Mouse (Mus musculus) G1E (cell line): ENCODE results near the gene Pdcd1. TPM values are rescaled to one million over a fixed set of nuclear protein-coding genes. Genes with fewer than 3 reads are reported as not detected.
"Not testable (repeated sequence)": the region's sequence is repeated elsewhere in the genome, so short reads cannot be mapped to it uniquely, and the experiment has no call there.

Experiments
- ATAC-seq: 2 replicates; pipeline ENCODE4 v1.8.0; 2016; ENCODE audit warnings: mild to moderate bottlenecking; ENCODE audit not compliant: insufficient number of reproducible peaks, poor library complexity, low FRiP score, severe bottlenecking; ENCODE audit errors: extremely low read depth
- DNase-seq: peaks from one replicate; pipeline ENCODE4 v3.0.0; 2012; ENCODE audit warnings: low spot score
- H3K27me3 ChIP-seq: 2 replicates; pipeline ENCODE4 v1.6.1; 2012; ENCODE audit warnings: mild to moderate bottlenecking, low read length, inconsistent platforms; ENCODE audit not compliant: insufficient read depth
- H3K36me3 ChIP-seq: replicated peaks from 2 replicates; pipeline ENCODE3; 2012; ENCODE audit warnings: mild to moderate bottlenecking, inconsistent platforms
- H3K4me1 ChIP-seq: 2 replicates; pipeline ENCODE4 v1.6.1; 2012; ENCODE audit warnings: low read depth, low read length, inconsistent platforms, mixed read lengths; ENCODE audit not compliant: insufficient read depth
- H3K4me3 ChIP-seq: 2 replicates; pipeline ENCODE4 v1.5.1; 2012; ENCODE audit warnings: low read depth, mild to moderate bottlenecking, inconsistent platforms, low read length, moderate library complexity, mixed read lengths
- H3K9me3 ChIP-seq: replicated peaks from 2 replicates; pipeline ENCODE4 v1.6.1; 2012; ENCODE audit warnings: inconsistent platforms
- CTCF ChIP-seq: IDR thresholded peaks from 2 replicates; pipeline ENCODE4 v1.5.1; 2012; ENCODE audit warnings: low read depth, low read length, inconsistent platforms, mixed read lengths
- GATA1 ChIP-seq: IDR thresholded peaks from 2 replicates; pipeline ENCODE4 v1.6.1; 2012; ENCODE audit warnings: borderline replicate concordance, low read length, inconsistent platforms, mixed read lengths
- GATA2 ChIP-seq: IDR thresholded peaks from 2 replicates; pipeline ENCODE4 v1.6.1; 2012; ENCODE audit warnings: low read depth, low read length, inconsistent platforms, borderline replicate concordance
- POLR2AphosphoS5 ChIP-seq: IDR thresholded peaks from 2 replicates; pipeline ENCODE4 v1.6.1; 2012; ENCODE audit warnings: low read depth, low read length, inconsistent platforms; ENCODE audit not compliant: insufficient replicate concordance
- TAL1 ChIP-seq: conservative IDR thresholded peaks from 2 replicates; pipeline ENCODE4 v1.6.1; 2012; ENCODE audit warnings: low read depth, low read length, inconsistent platforms, mixed read lengths
- polyA plus RNA-seq: library from polyadenylated mRNA; stranded (reverse); fragments of >175 nt; gene quantifications from 2 replicates; pipeline ENCODE4 v1.2.3, GENCODE M21; 2012
- total RNA-seq, 2 experiments: library from RNA; stranded (forward) in 1 of 2; stranded (reverse) in 1 of 2; fragments of 200-1000 nt in 1 of 2; fragments of >200 nt in 1 of 2; fragmentation: Nextera tagmentation in 1 of 2; gene quantifications; 2 replicates each; pipeline ENCODE4 v1.2.3; 2014 to 2017

Pdcd1 gene
- total and polyA plus RNA-seq, 3 experiments, result 0.05 to 11.7 (median 0.93) TPM

DNA sequence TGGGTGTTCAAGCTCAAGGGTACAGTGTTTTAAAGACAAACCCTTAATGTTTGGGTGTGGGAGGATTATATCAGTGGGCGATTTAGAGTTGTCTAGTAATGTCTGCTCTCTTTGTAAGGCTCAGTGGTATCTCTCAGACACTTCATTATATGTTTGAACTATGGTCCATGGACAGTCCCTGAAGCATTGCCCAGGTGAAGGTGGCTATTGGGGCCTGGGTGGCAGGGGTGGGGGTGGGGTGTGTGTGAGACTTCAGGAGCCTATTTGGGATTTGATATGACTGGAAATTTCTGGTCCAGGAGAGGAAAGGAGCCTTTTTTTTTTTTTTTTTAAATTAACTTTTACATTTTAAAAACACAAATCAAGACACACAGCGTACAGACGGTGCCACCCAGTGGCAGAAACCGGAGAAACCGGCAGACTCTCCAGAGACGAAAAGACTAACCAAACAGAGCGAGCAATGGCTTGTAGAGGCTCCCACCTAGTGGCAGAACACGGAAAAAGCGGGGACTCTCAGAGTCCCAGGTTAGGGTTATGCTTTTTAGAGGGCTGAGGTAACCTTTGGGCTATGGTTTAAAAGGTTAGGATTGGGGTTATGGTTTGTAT, 26.6 kb upstream of the Pdcd1 start:
- DNase-seq (peak; percentile 43), ATAC-seq (peak; percentile 80)
- H3K36me3 ChIP-seq, result no peaks in the 10 kb centered on the region
- no peaks in the 10 kb centered on the region for H3K4me1 ChIP-seq
- TF ChIP-seq CTCF (peak; percentile 58), GATA1 (no peak)
- no peaks in the 10 kb centered on the region for H3K9me3 ChIP-seq
- peaks cover 6% of the 10 kb centered on the region for H3K27me3 ChIP-seq
- no peak overlapping the region for H3K4me3 ChIP-seq

DNA sequence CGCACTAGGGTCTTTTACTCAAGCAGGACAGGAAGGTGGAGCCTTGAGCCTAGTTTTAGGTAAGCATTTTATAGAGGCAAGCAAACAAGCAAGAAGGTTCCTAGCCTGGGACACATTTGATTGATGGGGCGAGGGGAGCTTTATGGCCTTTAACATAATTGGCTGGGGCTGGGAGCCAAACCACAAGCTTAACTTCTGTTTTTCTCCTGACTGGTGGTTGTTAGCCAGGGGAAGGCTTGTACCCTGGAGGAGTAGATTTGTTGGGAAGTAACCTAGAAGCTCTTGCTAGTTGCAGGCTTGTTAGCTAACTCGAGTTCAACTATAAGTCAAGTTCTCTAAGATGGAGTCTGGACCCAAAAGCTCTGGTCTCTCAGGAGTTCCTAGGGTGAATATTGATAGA, 26.0 kb upstream of the Pdcd1 start:
- peaks cover 6% of the 10 kb centered on the region for H3K27me3 ChIP-seq
- H3K4me1 ChIP-seq, result no peaks in the 10 kb centered on the region
- ATAC-seq, result no peak
- no peak for TF ChIP-seq GATA2
- no peak for TF ChIP-seq POLR2AphosphoS5
- no peak for TF ChIP-seq TAL1
- no peak for TF ChIP-seq GATA1
- TF ChIP-seq CTCF, result no peak
- no peaks in the 10 kb centered on the region for H3K9me3 ChIP-seq
- no peaks in the 10 kb centered on the region for H3K36me3 ChIP-seq
- DNase-seq, result no peak
- H3K4me3 ChIP-seq, result no peak overlapping the region

DNA sequence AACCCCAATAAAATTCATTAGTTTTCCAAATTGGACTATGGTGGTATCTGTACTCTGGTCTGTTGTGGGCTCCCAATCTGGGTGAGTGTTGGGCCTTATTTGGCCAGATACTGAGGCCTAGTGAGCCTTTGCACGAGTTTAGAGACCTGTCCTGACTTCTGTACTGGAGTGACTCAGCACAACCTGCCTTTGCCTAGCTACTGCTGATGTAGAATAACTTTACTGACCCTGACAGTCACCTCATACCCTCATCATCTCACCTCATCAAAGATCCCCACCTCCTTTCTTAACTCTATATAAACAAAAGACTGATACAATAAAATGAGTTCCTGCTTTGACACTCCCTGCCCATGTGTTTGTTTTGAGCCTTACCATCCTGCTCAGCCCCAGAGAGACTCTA, 24.3 kb upstream of the Pdcd1 start:
- Histone ChIP-seq H3K4me1 (no peaks in the 10 kb centered on the region), H3K27me3 (peaks cover 4% of the 10 kb centered on the region; the same call in 1 of the 2 replicates), H3K9me3 (no peaks in the 10 kb centered on the region), H3K36me3 (no peaks in the 10 kb centered on the region), H3K4me3 (no peak overlapping the region)
- no peak for TF ChIP-seq CTCF
- no peak for TF ChIP-seq POLR2AphosphoS5
- TF ChIP-seq GATA2, result no peak
- TF ChIP-seq GATA1, result no peak
- TF ChIP-seq TAL1, result no peak
- ATAC-seq (no peak), DNase-seq (no peak)

DNA sequence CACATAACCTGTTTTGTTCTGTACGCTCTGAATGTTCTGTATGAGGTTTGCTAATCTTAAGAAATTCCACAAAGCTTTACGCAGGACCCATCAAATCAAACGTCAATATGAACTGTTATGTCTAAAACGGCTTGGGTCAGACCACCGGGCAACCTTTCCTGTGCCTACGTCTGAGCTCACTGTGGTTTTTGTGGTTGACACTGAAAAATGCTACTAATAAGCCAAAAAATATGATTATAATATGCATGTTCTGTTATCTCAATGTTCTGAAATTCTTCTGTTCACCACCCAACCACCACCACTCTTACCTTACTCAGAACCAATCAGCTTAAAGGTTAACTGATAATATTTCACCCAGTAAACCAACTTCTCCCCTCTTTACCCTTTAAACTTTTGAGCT, 22.4 kb upstream of the Pdcd1 start:
- ATAC-seq (no peak), DNase-seq (no peak)
- Histone ChIP-seq H3K27me3 (no peaks in the 10 kb centered on the region), H3K9me3 (no peaks in the 10 kb centered on the region), H3K36me3 (no peaks in the 10 kb centered on the region), H3K4me3 (no peak overlapping the region), H3K4me1 (no peaks in the 10 kb centered on the region)
- TF ChIP-seq CTCF (no peak), GATA2 (no peak), TAL1 (no peak), POLR2AphosphoS5 (no peak), GATA1 (no peak)

DNA sequence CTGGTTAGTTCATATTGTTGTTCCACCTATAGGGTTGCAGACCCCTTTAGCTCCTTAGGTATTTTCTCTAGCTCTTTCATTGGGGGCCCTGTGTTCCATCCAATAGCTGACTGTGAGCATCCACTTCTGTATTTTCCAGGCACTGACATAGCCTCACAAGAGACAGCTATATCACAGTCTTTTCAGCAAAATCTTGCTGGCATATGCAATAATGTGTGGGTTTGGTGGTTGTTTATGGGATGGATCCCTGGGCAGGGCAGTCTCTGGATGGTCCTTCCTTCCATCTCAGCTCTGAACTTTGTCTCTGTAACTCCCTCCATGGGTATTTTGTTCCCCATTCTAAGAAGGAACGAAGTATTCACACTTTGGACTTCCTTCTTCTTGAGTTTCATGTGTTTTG, 5.9 kb upstream of the Pdcd1 start:
- not testable (repeated sequence) for H3K4me1 ChIP-seq, H3K27me3 ChIP-seq, H3K9me3 ChIP-seq, ATAC-seq, H3K36me3 ChIP-seq, H3K4me3 ChIP-seq, DNase-seq

DNA sequence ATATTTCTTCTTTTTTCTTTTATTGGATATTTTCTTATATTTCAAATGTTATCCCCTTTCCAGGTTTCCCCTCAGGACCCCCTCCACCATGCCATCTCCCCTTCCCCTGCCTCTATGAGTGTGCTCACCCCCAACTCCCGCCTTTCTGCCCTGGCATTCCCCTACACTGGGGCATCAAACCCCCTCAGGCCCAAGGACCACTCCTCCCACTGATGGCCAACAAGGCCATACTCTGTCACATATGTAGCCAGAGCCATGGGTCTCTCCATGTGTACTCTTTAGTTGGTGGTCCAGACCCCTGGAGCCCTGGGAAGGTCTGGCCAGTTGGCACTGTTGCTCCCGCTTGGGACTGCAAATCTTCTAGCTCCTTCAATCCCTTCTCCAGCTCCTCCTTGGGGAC, 5.0 kb upstream of the Pdcd1 start:
- Histone ChIP-seq H3K4me3 (no peak overlapping the region), H3K4me1 (peaks cover 2% of the 10 kb centered on the region; the same call in 1 of the 2 replicates), H3K27me3 (no peaks in the 10 kb centered on the region; the same call in 1 of the 2 replicates), H3K36me3 (no peaks in the 10 kb centered on the region), H3K9me3 (no peaks in the 10 kb centered on the region)
- TF ChIP-seq CTCF (no peak), POLR2AphosphoS5 (no peak), GATA1 (no peak), TAL1 (no peak)
- ATAC-seq, result no peak
- DNase-seq, result no peak

DNA sequence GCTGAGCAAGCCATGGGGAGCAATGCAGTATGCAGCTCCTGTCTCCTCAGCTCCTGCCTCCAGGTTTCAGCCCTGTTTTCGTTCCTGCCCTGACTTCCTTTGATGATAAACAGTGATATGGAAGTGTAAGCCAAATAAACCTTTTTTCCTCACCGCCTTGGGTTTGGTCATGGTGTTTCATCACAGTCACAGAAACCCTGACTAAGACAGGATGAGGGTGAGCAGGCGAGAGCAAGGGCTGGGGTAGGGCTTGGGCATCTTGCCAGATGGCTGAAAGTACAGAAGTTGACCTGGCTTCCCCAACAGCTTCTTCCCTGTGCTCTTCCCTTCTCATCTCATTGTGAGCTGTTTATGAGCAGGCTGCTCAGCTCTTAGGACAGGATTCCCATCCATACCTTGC, 3.6 kb upstream of the Pdcd1 start:
- Histone ChIP-seq H3K27me3 (no peaks in the 10 kb centered on the region), H3K4me3 (no peak overlapping the region), H3K9me3 (no peaks in the 10 kb centered on the region), H3K4me1 (0 out of 2 replicates have a peak, but pooled peaks cover 2% of the 10 kb centered on the region), H3K36me3 (no peaks in the 10 kb centered on the region)
- ATAC-seq, result no peak
- TF ChIP-seq GATA1, result no peak
- TF ChIP-seq TAL1, result no peak
- TF ChIP-seq GATA2, result no peak
- no peak for TF ChIP-seq CTCF
- no peak for TF ChIP-seq POLR2AphosphoS5
- no peak for DNase-seq
